Mouse (Mus musculus): ENCODE measurements around the gene Mbd6. TPM values are rescaled to one million over a fixed set of nuclear protein-coding genes. Genes with fewer than 3 reads are reported as not detected.
"Not testable (repeated sequence)": the region's sequence is repeated elsewhere in the genome, so short reads cannot be mapped to it uniquely, and the experiment has no call there.

The Mbd6 gene
- polyA plus RNA-seq (2017; shearing (Covaris generic)) = 10 to 100 TPM in 1 of 2 experiments, 1 to 10 TPM in 1; 4.0 to 10.6 TPM

GRCm38 (mm10) chr10:127288800-127289572, at the start of gene Mbd6:
Mbd6 (minus strand) TSS chr10:127289018.
- ATAC-seq = peak; percentile 15

- peak; percentile 22 for ATAC-seq
Measured at GRCm38 (mm10) chr10:127337536-127338099, 48.8 kb upstream of the Mbd6 start.

- ATAC-seq = no peak
Measured at GRCm38 (mm10) chr10:127336952-127337351, 48.1 kb upstream of the Mbd6 start.

- ATAC-seq = no peak
Measured at GRCm38 (mm10) chr10:127335271-127335670, 46.5 kb upstream of the Mbd6 start.

- ATAC-seq = no peak
Measured at GRCm38 (mm10) chr10:127333152-127333551, 44.3 kb upstream of the Mbd6 start.

GRCm38 (mm10) chr10:127332211-127332874, 43.5 kb upstream of the Mbd6 start:
- ATAC-seq = peak; percentile 24

GRCm38 (mm10) chr10:127330212-127330611, 41.4 kb upstream of the Mbd6 start:
- no peak for ATAC-seq

GRCm38 (mm10) chr10:127327461-127328145, 38.8 kb upstream of the Mbd6 start:
- no peak for ATAC-seq

GRCm38 (mm10) chr10:127326828-127327227, 38.0 kb upstream of the Mbd6 start:
- ATAC-seq = no peak

- peak; percentile 17 for ATAC-seq
Measured at GRCm38 (mm10) chr10:127326017-127326801, 37.4 kb upstream of the Mbd6 start.

- no peak for ATAC-seq
Measured at GRCm38 (mm10) chr10:127325454-127326016, 36.7 kb upstream of the Mbd6 start.

GRCm38 (mm10) chr10:127324495-127324894, 35.7 kb upstream of the Mbd6 start:
- ATAC-seq = peak; percentile 67

GRCm38 (mm10) chr10:127323131-127323855, 34.5 kb upstream of the Mbd6 start:
- no peak for ATAC-seq

GRCm38 (mm10) chr10:127322669-127323068, 33.9 kb upstream of the Mbd6 start:
- ATAC-seq = no peak

- ATAC-seq = no peak
Measured at GRCm38 (mm10) chr10:127322178-127322577, 33.4 kb upstream of the Mbd6 start.

GRCm38 (mm10) chr10:127321621-127322020, 32.8 kb upstream of the Mbd6 start, which contains the start of gene Arhgap9:
Arhgap9 (plus strand) TSS chr10:127321964.
- ATAC-seq = peak; percentile 70

GRCm38 (mm10) chr10:127319969-127320368, 31.2 kb upstream of the Mbd6 start:
- ATAC-seq = no peak

- no peak for ATAC-seq
Measured at GRCm38 (mm10) chr10:127318009-127318408, 29.2 kb upstream of the Mbd6 start.

GRCm38 (mm10) chr10:127317277-127317676, 28.5 kb upstream of the Mbd6 start:
- ATAC-seq = no peak

- not testable (repeated sequence) for ATAC-seq
Measured at GRCm38 (mm10) chr10:127314950-127315349, 26.1 kb upstream of the Mbd6 start.

GRCm38 (mm10) chr10:127313516-127313915, 24.7 kb upstream of the Mbd6 start:
- ATAC-seq = not testable (repeated sequence)

All from activated CD4-positive, CD25-positive, alpha-beta regulatory T cell, adult 4 months (primary cell).